Comparison of ENCODE assay signal across 9 mouse cellular contexts in the genomic region with DNA sequence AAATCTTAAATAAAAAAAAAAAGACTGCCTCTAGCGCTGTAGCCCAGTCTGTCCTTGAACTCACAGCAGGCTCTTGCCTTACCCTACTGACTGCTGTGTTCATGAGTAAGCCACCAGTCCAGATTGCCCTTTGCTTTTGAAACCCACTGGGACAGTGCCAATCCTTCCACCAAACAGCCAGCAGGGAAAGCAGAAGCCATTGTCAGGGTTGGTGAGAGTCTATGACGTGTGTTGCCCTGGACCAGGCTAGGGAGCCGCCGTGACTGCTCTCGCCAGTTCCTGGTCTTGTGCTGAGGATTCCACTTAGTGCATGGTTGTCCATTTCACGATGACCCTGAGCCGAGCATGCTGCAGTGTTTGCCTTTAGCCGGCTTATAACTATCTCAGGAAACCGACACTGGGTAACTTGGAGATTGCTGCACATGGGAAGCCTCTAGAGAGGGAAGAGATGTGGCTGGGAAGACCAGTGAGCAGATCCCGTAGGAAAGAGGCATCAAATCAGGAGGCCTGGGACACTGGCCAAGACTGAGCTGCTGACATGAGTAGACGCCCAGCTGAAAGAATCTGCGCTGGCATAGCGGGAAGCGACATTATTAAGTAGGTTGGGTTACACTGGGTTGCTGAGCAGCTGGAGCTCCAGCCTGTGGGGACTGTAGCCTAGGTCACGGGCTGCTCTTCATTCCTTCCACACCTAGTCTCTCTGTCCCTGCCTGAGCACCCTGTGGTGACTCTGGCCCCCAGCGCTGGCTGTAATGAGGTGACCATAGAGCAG. TPM values are rescaled to one million over a fixed set of nuclear protein-coding genes. Genes with fewer than 3 reads are reported as not detected.
A peak's percentile ranks its signal among the peaks of the same experiment; 100 is the strongest.
DNase-seq lines count a peak whose midpoint lies in the region; ATAC-seq and TF ChIP-seq lines count a peak whose summit lies in the region.
"Had no signal": no experiment of that assay in that cellular context is flagged by ENCODE, and none has a peak within 500 bp of the region (broad histone marks: within the 10 kb centered on the region; RNA-seq: fewer than 3 reads in every experiment).

No protein-coding gene starts in this region.

- no peak for TF ChIP-seq EP300 in heart, postnatal 0 days (IDR thresholded peaks at IDR 0.05; ENCODE audit: low read depth)

- H3K27ac ChIP-seq in liver, adult 2 months (replicated peaks; ENCODE audit: insufficient read depth, low read depth, low read length), result no peak overlapping the region
- H3K27ac ChIP-seq in embryonic facial prominence, embryonic 15.5 days (replicated peaks), result peak overlapping the region; percentile 58; the same call in 1 of the 2 replicates
- H3K27ac ChIP-seq in heart, postnatal 0 days (ENCODE audit: low read depth), result peak overlapping the region; percentile 72

- no peaks in the 10 kb centered on the region for H3K27me3 ChIP-seq in liver, adult 2 months (ENCODE audit: control insufficient read depth, insufficient read depth, low read length)
- no peaks in the 10 kb centered on the region for H3K27me3 ChIP-seq in embryonic facial prominence, embryonic 15.5 days
- no peaks in the 10 kb centered on the region for H3K27me3 ChIP-seq in heart, postnatal 0 days (ENCODE audit: control insufficient read depth, insufficient read depth, low read length)

- H3K9me3 ChIP-seq in embryonic facial prominence, embryonic 15.5 days (replicated peaks), result no peaks in the 10 kb centered on the region
- no peaks in the 10 kb centered on the region for H3K9me3 ChIP-seq in heart, postnatal 0 days (replicated peaks; ENCODE audit: control insufficient read depth, low read length)

- TF ChIP-seq CTCF in liver, adult 2 months (IDR thresholded peaks at IDR 0.05; ENCODE audit: low read depth, low read length), result no peak
- no peak for TF ChIP-seq CTCF in heart, postnatal 0 days (IDR thresholded peaks at IDR 0.05; ENCODE audit: low read depth)

- H3K4me3 ChIP-seq in liver, adult 2 months (ENCODE audit: insufficient read depth, low read depth, low read length), result no peak overlapping the region
- H3K4me3 ChIP-seq in embryonic facial prominence, embryonic 15.5 days (replicated peaks), result no peak overlapping the region
- no peak overlapping the region for H3K4me3 ChIP-seq in heart, postnatal 0 days (ENCODE audit: low read depth, low read length)
- H3K4me3 ChIP-seq: erythroblast, embryonic 14.5 days had no signal

- H3K4me2 ChIP-seq in embryonic facial prominence, embryonic 15.5 days (replicated peaks), result no peak overlapping the region
- H3K4me2 ChIP-seq in heart, postnatal 0 days (ENCODE audit: low read depth, low read length), result peak overlapping the region; percentile 1

- DNase-seq in liver, adult 2 months (ENCODE audit: extremely low read depth, low read depth, low spot score), result peak; percentile 74
- no peak for DNase-seq in liver
- peak; percentile 92 for DNase-seq in heart, postnatal 0 days (ENCODE audit: low spot score)
- DNase-seq in lung, postnatal 10 days, result peak; percentile 83
- no peak for DNase-seq in spleen, postnatal 14 days (ENCODE audit: low spot score in 2 of 2)
- DNase-seq in embryo, embryonic 9.5 days (ENCODE audit: extremely low spot score), result no peak
- DNase-seq in left cerebral cortex, adult 18-20 months (ENCODE audit: low spot score in 2 of 2), result no peak

- H3K9ac ChIP-seq in liver, adult 2 months (ENCODE audit: low read depth, low read length), result no peak overlapping the region
- H3K9ac ChIP-seq in embryonic facial prominence, embryonic 15.5 days, result no peak overlapping the region
- no peak overlapping the region for H3K9ac ChIP-seq in heart, postnatal 0 days (replicated peaks; ENCODE audit: low read depth, low read length)

- no peaks in the 10 kb centered on the region for H3K36me3 ChIP-seq in liver, adult 2 months (ENCODE audit: control insufficient read depth, insufficient read depth, low read length)
- no peaks in the 10 kb centered on the region for H3K36me3 ChIP-seq in embryonic facial prominence, embryonic 15.5 days
- H3K36me3 ChIP-seq in heart, postnatal 0 days (replicated peaks; ENCODE audit: control insufficient read depth, insufficient read depth, low read length), result 0 out of 2 replicates have a peak, but pooled peaks cover 3% of the 10 kb centered on the region

- no peak for ATAC-seq in embryonic facial prominence, embryonic 15.5 days (ENCODE audit: insufficient number of reproducible peaks, low FRiP score, low TSS enrichment, low read depth)
- peak; percentile 82 for ATAC-seq in heart, postnatal 0 days (ENCODE audit: insufficient read depth, low read depth)

- WGBS in liver, adult 2 months, result 69% methylated on average over 16 of the region's 16 CpGs
- WGBS in embryonic facial prominence, embryonic 15.5 days, result 79% methylated on average over 16 of the region's 16 CpGs
- WGBS in heart, postnatal 0 days, result 33% methylated on average over 16 of the region's 16 CpGs

- no peak for TF ChIP-seq POLR2A in liver, adult 2 months (IDR thresholded peaks at IDR 0.05; ENCODE audit: extremely low read depth, insufficient read depth, low read length)

- H3K4me1 ChIP-seq in liver, adult 2 months (ENCODE audit: control insufficient read depth, insufficient read depth, low read length), result peaks cover 5% of the 10 kb centered on the region; the same call in 1 of the 2 replicates
- peaks cover 41% of the 10 kb centered on the region for H3K4me1 ChIP-seq in embryonic facial prominence, embryonic 15.5 days
- peaks cover 33% of the 10 kb centered on the region for H3K4me1 ChIP-seq in heart, postnatal 0 days (ENCODE audit: control insufficient read depth, insufficient read depth)

- no peaks in the 10 kb centered on the region; the same call in 1 of the 2 replicates for H3K79me2 ChIP-seq in liver, adult 2 months (ENCODE audit: control insufficient read depth, insufficient read depth, low read length)

RNA-seq across cellular contexts. Expression of gene Slc9a1, which starts 19.5 kb away (rescaled TPM):
- 1.5 and 2.9 TPM in 2 replicates for total RNA-seq in liver, adult 2 months (2014; rRNA removed)
- polyA plus RNA-seq in liver, adult 2 months (2012; rRNA removed), result 5.6 and 9.2 TPM in 2 replicates
- polyA plus RNA-seq in embryonic facial prominence, embryonic 15.5 days (2015; fragmentation: Nextera tagmentation; extraction: Ambion mirVana), result 11.0 and 11.2 TPM in 2 replicates
- total RNA-seq in heart, postnatal 0 days (2014; rRNA removed; ENCODE audit: low replicate concordance), result 15.8 and 30.8 TPM in 2 replicates
- polyA plus RNA-seq in heart, postnatal 0 days (2015; fragmentation: Nextera tagmentation; extraction: Ambion mirVana), result 4.0 and 4.4 TPM in 2 replicates
- total RNA-seq in left cerebral cortex, adult 18-20 months (2021), result 10 to 100 TPM; 46.3 to 47.9 TPM

RNA-seq across cellular contexts. Expression of gene Wdtc1, which starts 35.7 kb away (rescaled TPM):
- total RNA-seq in liver, adult 2 months (2014; rRNA removed), result 20.6 and 35.5 TPM in 2 replicates
- polyA plus RNA-seq in liver, adult 2 months (2012; rRNA removed), result 83.3 and 105 TPM in 2 replicates
- 17.0 and 17.2 TPM in 2 replicates for polyA plus RNA-seq in embryonic facial prominence, embryonic 15.5 days (2015; fragmentation: Nextera tagmentation; extraction: Ambion mirVana)
- 30.2 and 39.9 TPM in 2 replicates for total RNA-seq in heart, postnatal 0 days (2014; rRNA removed; ENCODE audit: low replicate concordance)
- 9.3 and 9.6 TPM in 2 replicates for polyA plus RNA-seq in heart, postnatal 0 days (2015; fragmentation: Nextera tagmentation; extraction: Ambion mirVana)
- 10 to 100 TPM; 61.2 to 68.1 TPM for total RNA-seq in left cerebral cortex, adult 18-20 months (2021)

Comparison
In these comparisons a context has a peak if more than half of its experiments do, and no peak if none do; other contexts are left out.
1. DNase-seq: peak in liver, adult 2 months (single experiment), heart, postnatal 0 days (single experiment) and lung, postnatal 10 days (single experiment); none in liver (single experiment), spleen, postnatal 14 days (0 of 2), embryo, embryonic 9.5 days (single experiment) and left cerebral cortex, adult 18-20 months (0 of 2).